9 mouse cellular contexts compared by ENCODE assay signal in genomic region chr10:14404070-14404469, GRCm38 (mm10).
DNase-seq lines count a peak whose midpoint lies in the region; ATAC-seq and TF ChIP-seq lines count a peak whose summit lies in the region.
"Had no signal": no experiment of that assay in that cellular context is flagged by ENCODE, and none has a peak within 500 bp of the region (broad histone marks: within the 10 kb centered on the region; RNA-seq: fewer than 3 reads in every experiment).

No protein-coding gene starts in this region.

- DNase-seq in gastrocnemius, adult 2 months: no peak
- DNase-seq in gastrocnemius, adult 8-10 months (ENCODE audit: low spot score in 2 of 2): no peak
- DNase-seq in c-Kit-positive CD71-positive TER-119-negative erythroid progenitor cells, embryonic 14.5 days (ENCODE audit: low read depth): peak; percentile 7
- no peak for DNase-seq in neural tube, embryonic 10.5 days (ENCODE audit: extremely low spot score, low spot score)
- DNase-seq in left cerebral cortex, adult 11 months (ENCODE audit: low spot score): no peak

- WGBS in midbrain, embryonic 13.5 days: 80% methylated on average over 1 of the region's 1 CpGs
- WGBS in midbrain, embryonic 16.5 days: 58% methylated on average over 1 of the region's 1 CpGs

- peak; percentile 43; the same call in 1 of the 2 replicates for ATAC-seq in midbrain, embryonic 13.5 days
- ATAC-seq in midbrain, embryonic 16.5 days: no peak
- peak; percentile 75 for ATAC-seq in megakaryocyte progenitor cell, adult 5-6 weeks (replicated peaks; ENCODE audit: poor library complexity)

- intact Hi-C loops in gastrocnemius, adult 2 months (cut with DNase I): loop anchor here (5.0 kb wide), 1 partner anchor 303 kb away; the partner anchor contains the start of genes Nmbr and Vta1

- H3K4me2 ChIP-seq in midbrain, embryonic 13.5 days (replicated peaks): no peak overlapping the region
- no peak overlapping the region for H3K4me2 ChIP-seq in midbrain, embryonic 16.5 days (ENCODE audit: low read length)

- no peak overlapping the region for H3K4me3 ChIP-seq in gastrocnemius, adult 2 months
- H3K4me3 ChIP-seq in midbrain, embryonic 13.5 days (replicated peaks): no peak overlapping the region
- H3K4me3 ChIP-seq in midbrain, embryonic 16.5 days (ENCODE audit: low read depth, low read length): no peak overlapping the region
- H3K4me3 ChIP-seq: myocyte had no signal

- H3K27me3 ChIP-seq in midbrain, embryonic 13.5 days: no peaks in the 10 kb centered on the region
- H3K27me3 ChIP-seq in midbrain, embryonic 16.5 days (ENCODE audit: control insufficient read depth, insufficient read depth, low read depth, low read length): no peaks in the 10 kb centered on the region

- no peak overlapping the region for H3K27ac ChIP-seq in gastrocnemius, adult 2 months
- no peak overlapping the region for H3K27ac ChIP-seq in midbrain, embryonic 13.5 days
- H3K27ac ChIP-seq in midbrain, embryonic 16.5 days (ENCODE audit: low read length): no peak overlapping the region

- peaks cover 15% of the 10 kb centered on the region for H3K9me3 ChIP-seq in midbrain, embryonic 13.5 days
- peaks cover 11% of the 10 kb centered on the region; the same call in 1 of the 2 replicates for H3K9me3 ChIP-seq in midbrain, embryonic 16.5 days (replicated peaks; ENCODE audit: control insufficient read depth, low read length, poor library complexity, severe bottlenecking)

- no peaks in the 10 kb centered on the region for H3K4me1 ChIP-seq in midbrain, embryonic 13.5 days (replicated peaks)
- H3K4me1 ChIP-seq in midbrain, embryonic 16.5 days (ENCODE audit: control insufficient read depth, insufficient read depth, low read length): no peaks in the 10 kb centered on the region

- TF ChIP-seq CTCF in gastrocnemius, adult 2 months (IDR thresholded peaks at IDR 0.05): peak; percentile 67

- no peak overlapping the region for H3K9ac ChIP-seq in midbrain, embryonic 13.5 days (replicated peaks)
- no peak overlapping the region for H3K9ac ChIP-seq in midbrain, embryonic 16.5 days (ENCODE audit: low read depth, low read length)

- no peaks in the 10 kb centered on the region for H3K36me3 ChIP-seq in midbrain, embryonic 13.5 days
- no peaks in the 10 kb centered on the region for H3K36me3 ChIP-seq in midbrain, embryonic 16.5 days (ENCODE audit: control insufficient read depth, insufficient read depth, low read length)
